ENCODE assay signal across 8 mouse cellular contexts in genomic region chr16:6018639-6019038, GRCm38 (mm10).
DNase-seq lines count a peak whose midpoint lies in the region; ATAC-seq and TF ChIP-seq lines count a peak whose summit lies in the region.
"Had no signal": no experiment of that assay in that cellular context is flagged by ENCODE, and none has a peak within 500 bp of the region (broad histone marks: within the 10 kb centered on the region; RNA-seq: fewer than 3 reads in every experiment).

No protein-coding gene starts in this region.

- peak; percentile 62 for ATAC-seq in common myeloid progenitor, adult 5-6 weeks (replicated peaks; ENCODE audit: low read depth, poor library complexity, severe bottlenecking)

- TF ChIP-seq RAD21 in MEL (IDR thresholded peaks at IDR 0.05; ENCODE audit: low read depth, low read length) = peak; percentile 31

- TF ChIP-seq POLR2A in MEL (IDR thresholded peaks at IDR 0.05; ENCODE audit: control insufficient read depth in 1 of 2, insufficient read depth in 1 of 2, low read depth in 1 of 2, low read length in 2 of 2, poor library complexity in 1 of 2) = no peak
- TF ChIP-seq POLR2A in lung, adult 2 months (IDR thresholded peaks at IDR 0.05; ENCODE audit: borderline replicate concordance, extremely low read depth, low read depth, low read length) = no peak

- peak; percentile 32 for DNase-seq in MEL (ENCODE audit: low read depth, low spot score)
- DNase-seq in adrenal gland, adult 18-20 months (ENCODE audit: low spot score in 2 of 2) = peak; percentile 62 to 68
- peak; percentile 27 for DNase-seq in gastrocnemius, postnatal 14 days
- peak; percentile 84 to 96 for DNase-seq in layer of hippocampus, adult 18-20 months (ENCODE audit: low spot score in 2 of 2)
- DNase-seq in lung, adult 2 months = peak; percentile 8
- peak; percentile 88 for DNase-seq in right cerebral cortex, adult 18-20 months

- no peaks in the 10 kb centered on the region for H3K4me1 ChIP-seq in MEL (ENCODE audit: control insufficient read depth in 1 of 2, insufficient read depth in 2 of 2, low read length in 2 of 2)
- H3K4me1 ChIP-seq in lung, adult 2 months (ENCODE audit: control insufficient read depth, insufficient read depth, low read length) = no peaks in the 10 kb centered on the region

- no peaks in the 10 kb centered on the region for H3K79me2 ChIP-seq in MEL (ENCODE audit: control insufficient read depth, insufficient read depth, low read length, poor library complexity)

- no peak overlapping the region for H3K27ac ChIP-seq in MEL (ENCODE audit: control insufficient read depth, low read depth, low read length)
- H3K27ac ChIP-seq: heart, embryonic 13.5 days had no signal

- no peak overlapping the region for H3K9ac ChIP-seq in MEL (ENCODE audit: control insufficient read depth, low read depth, low read length, poor library complexity, severe bottlenecking)
- H3K9ac ChIP-seq: heart, embryonic 13.5 days had no signal

- H3K27me3 ChIP-seq in MEL (ENCODE audit: control insufficient read depth in 1 of 2, insufficient read depth in 2 of 2, low read length in 2 of 2) = no peaks in the 10 kb centered on the region
- H3K27me3 ChIP-seq: heart, embryonic 13.5 days had no signal

- TF ChIP-seq EP300 in MEL (IDR thresholded peaks at IDR 0.05; ENCODE audit: low read depth in 1 of 2, low read length in 2 of 2) = no peak

- intact Hi-C loops in gastrocnemius, postnatal 14 days (cut with DNase I; ENCODE audit: low total_unique reads) = no loop called here

- TF ChIP-seq CTCF in MEL (IDR thresholded peaks at IDR 0.05 in 2 of 3, conservative IDR thresholded peaks at IDR 0.05 in 1 of 3; ENCODE audit: control insufficient read depth in 1 of 3, insufficient read depth in 1 of 3, low read depth in 2 of 3, low read length in 3 of 3, poor library complexity in 1 of 3, severe bottlenecking in 1 of 3) = peak; percentile 42 to 47 (median 44)
- no peak for TF ChIP-seq CTCF in lung, adult 2 months (IDR thresholded peaks at IDR 0.05; ENCODE audit: insufficient read depth, low read length)

- no peaks in the 10 kb centered on the region for H3K9me3 ChIP-seq in MEL (replicated peaks; ENCODE audit: insufficient read depth, low read length)
- H3K9me3 ChIP-seq: heart, embryonic 13.5 days had no signal

- H3K36me3 ChIP-seq in MEL (ENCODE audit: control insufficient read depth in 1 of 2, insufficient read depth in 2 of 2, low read length in 2 of 2) = no peaks in the 10 kb centered on the region
- H3K36me3 ChIP-seq: heart, embryonic 13.5 days had no signal

- H3K4me3 ChIP-seq in MEL (ENCODE audit: control insufficient read depth in 1 of 2, insufficient read depth in 1 of 2, low read depth in 2 of 2, low read length in 2 of 2) = no peak overlapping the region
- H3K4me3 ChIP-seq in lung, adult 2 months (replicated peaks; ENCODE audit: extremely low read depth, low read depth, low read length) = no peak overlapping the region
- H3K4me3 ChIP-seq: heart, embryonic 13.5 days had no signal

- WGBS in lung, adult 2 months = 36% methylated on average over 5 of the region's 5 CpGs

TF ChIP-seq in MEL, 35 proteins besides CTCF, POLR2A, EP300 and RAD21:
- TF ChIP-seq POLR2AphosphoS2 (IDR thresholded peaks at IDR 0.05; ENCODE audit: low read length) = no peak
- peak; percentile 41 for TF ChIP-seq SMC3 (IDR thresholded peaks at IDR 0.05; ENCODE audit: low read depth, low read length)

Comparison
In these comparisons a context has a peak if more than half of its experiments do, and no peak if none do; other contexts are left out.
1. DNase-seq: peak in every context shown above with its lines; median percentile 90 in layer of hippocampus, adult 18-20 months; 88 in right cerebral cortex, adult 18-20 months; 65 in adrenal gland, adult 18-20 months; 32 in MEL; 27 in gastrocnemius, postnatal 14 days; 8 in lung, adult 2 months.